Mouse (Mus musculus) embryo, embryonic 10 days (tissue): ENCODE results near the gene Cd47.
A peak's percentile ranks its signal among the peaks of the same experiment; 100 is the strongest.
"Not testable (repeated sequence)": the region's sequence is repeated elsewhere in the genome, so short reads cannot be mapped to it uniquely, and the experiment has no call there.

ENCODE experiments used
- DNase-seq: peaks from one replicate; pipeline ENCODE4 v3.0.0-alpha.2; 2015; ENCODE audit warnings: low spot score

The Cd47 gene

GRCm38 (mm10) chr16:49790575-49791465, 9.5 kb upstream of the Cd47 start:
- DNase-seq, result no peak

GRCm38 (mm10) chr16:49792446-49792878, 7.9 kb upstream of the Cd47 start:
- no peak for DNase-seq

- no peak for DNase-seq
These were observed 6.7 kb upstream of the Cd47 start for GRCm38 (mm10) chr16:49793596-49793995.

GRCm38 (mm10) chr16:49796271-49796670, 4.1 kb upstream of the Cd47 start:
- DNase-seq, result no peak

- no peak for DNase-seq
These were observed 3.4 kb upstream of the Cd47 start for GRCm38 (mm10) chr16:49796954-49797353.

GRCm38 (mm10) chr16:49798790-49799189, 1.5 kb upstream of the Cd47 start:
- no peak for DNase-seq

GRCm38 (mm10) chr16:49800996-49801395, 663 bp downstream of the Cd47 start:
- DNase-seq, result no peak

GRCm38 (mm10) chr16:49801399-49801798, 1.1 kb downstream of the Cd47 start:
- DNase-seq, result no peak

GRCm38 (mm10) chr16:49802993-49803392, 2.7 kb downstream of the Cd47 start:
- no peak for DNase-seq

GRCm38 (mm10) chr16:49803932-49804461, 3.7 kb downstream of the Cd47 start:
- DNase-seq, result peak; percentile 54

GRCm38 (mm10) chr16:49806920-49807319, 6.6 kb downstream of the Cd47 start:
- DNase-seq, result no peak

- no peak for DNase-seq
These were observed 7.1 kb downstream of the Cd47 start for GRCm38 (mm10) chr16:49807419-49807841.

GRCm38 (mm10) chr16:49807862-49808430, 7.6 kb downstream of the Cd47 start:
- no peak for DNase-seq

GRCm38 (mm10) chr16:49811897-49812296, 11.6 kb downstream of the Cd47 start:
- no peak for DNase-seq

GRCm38 (mm10) chr16:49812821-49813616, 12.7 kb downstream of the Cd47 start:
- DNase-seq, result peak; percentile 34

GRCm38 (mm10) chr16:49814419-49814818, 14.1 kb downstream of the Cd47 start:
- no peak for DNase-seq

GRCm38 (mm10) chr16:49816889-49817288, 16.6 kb downstream of the Cd47 start:
- no peak for DNase-seq

- no peak for DNase-seq
These were observed 17.8 kb downstream of the Cd47 start for GRCm38 (mm10) chr16:49818146-49818545.

GRCm38 (mm10) chr16:49818627-49819026, 18.3 kb downstream of the Cd47 start:
- DNase-seq, result peak; percentile 21

GRCm38 (mm10) chr16:49819494-49819893, 19.2 kb downstream of the Cd47 start:
- no peak for DNase-seq

- not testable (repeated sequence) for DNase-seq
These were observed 30.6 kb downstream of the Cd47 start for GRCm38 (mm10) chr16:49830911-49831310.

GRCm38 (mm10) chr16:49832339-49832738, 32.0 kb downstream of the Cd47 start:
- no peak for DNase-seq
